Mouse (Mus musculus): Measurements from ENCODE around the gene Gm19426. TPM values are rescaled to one million over a fixed set of nuclear protein-coding genes. Genes with fewer than 3 reads are reported as not detected.
"Not testable (repeated sequence)": the region's sequence is repeated elsewhere in the genome, so short reads cannot be mapped to it uniquely, and the experiment has no call there.

The Gm19426 gene
- total RNA-seq, 2 experiments from 2014 or later: not detected

GRCm38 (mm10) chr2:84757026-84757682, 13.7 kb upstream of the Gm19426 start:
- ATAC-seq (replicated peaks; ENCODE audit: low FRiP score, poor library complexity, severe bottlenecking): no peak

- ATAC-seq (replicated peaks; ENCODE audit: low FRiP score, poor library complexity, severe bottlenecking): no peak
Measured at GRCm38 (mm10) chr2:84756245-84756644, 12.8 kb upstream of the Gm19426 start.

GRCm38 (mm10) chr2:84750115-84750514, 6.7 kb upstream of the Gm19426 start:
- no peak for ATAC-seq (replicated peaks; ENCODE audit: low FRiP score, poor library complexity, severe bottlenecking)

- ATAC-seq (replicated peaks; ENCODE audit: low FRiP score, poor library complexity, severe bottlenecking): no peak
Measured at GRCm38 (mm10) chr2:84744126-84744525, 671 bp upstream of the Gm19426 start.

- no peak for ATAC-seq (replicated peaks; ENCODE audit: low FRiP score, poor library complexity, severe bottlenecking)
Measured at GRCm38 (mm10) chr2:84742451-84743283, 788 bp downstream of the Gm19426 start.

GRCm38 (mm10) chr2:84741841-84742450, 1.5 kb downstream of the Gm19426 start:
- no peak for ATAC-seq (replicated peaks; ENCODE audit: low FRiP score, poor library complexity, severe bottlenecking)

GRCm38 (mm10) chr2:84740608-84741333, 2.7 kb downstream of the Gm19426 start:
- ATAC-seq (replicated peaks; ENCODE audit: low FRiP score, poor library complexity, severe bottlenecking): no peak

GRCm38 (mm10) chr2:84738271-84738911, 5.1 kb downstream of the Gm19426 start:
- no peak for ATAC-seq (replicated peaks; ENCODE audit: low FRiP score, poor library complexity, severe bottlenecking)

GRCm38 (mm10) chr2:84737451-84737925, 6.0 kb downstream of the Gm19426 start:
- no peak for ATAC-seq (replicated peaks; ENCODE audit: low FRiP score, poor library complexity, severe bottlenecking)

- ATAC-seq (replicated peaks; ENCODE audit: low FRiP score, poor library complexity, severe bottlenecking): peak; percentile 21; the same call in 1 of the 2 replicates
Measured at GRCm38 (mm10) chr2:84736312-84737161, 6.9 kb downstream of the Gm19426 start.

GRCm38 (mm10) chr2:84735346-84735920, 8.0 kb downstream of the Gm19426 start:
- ATAC-seq (replicated peaks; ENCODE audit: low FRiP score, poor library complexity, severe bottlenecking): peak; percentile 76

- peak; percentile 26 for ATAC-seq (replicated peaks; ENCODE audit: low FRiP score, poor library complexity, severe bottlenecking)
Measured at GRCm38 (mm10) chr2:84734919-84735318, 8.5 kb downstream of the Gm19426 start.

- ATAC-seq (replicated peaks; ENCODE audit: low FRiP score, poor library complexity, severe bottlenecking): no peak
Measured at GRCm38 (mm10) chr2:84734351-84734864, 9.0 kb downstream of the Gm19426 start.

- peak; percentile 45 for ATAC-seq (replicated peaks; ENCODE audit: low FRiP score, poor library complexity, severe bottlenecking)
Measured at GRCm38 (mm10) chr2:84733579-84734300, 9.7 kb downstream of the Gm19426 start, which contains the start of gene Ypel4. Gene Ypel4, plus strand, starts transcription at chr2:84734058.

- ATAC-seq (replicated peaks; ENCODE audit: low FRiP score, poor library complexity, severe bottlenecking): no peak
Measured at GRCm38 (mm10) chr2:84732394-84732793, 11.1 kb downstream of the Gm19426 start.

GRCm38 (mm10) chr2:84731206-84731605, 12.2 kb downstream of the Gm19426 start:
- ATAC-seq (replicated peaks; ENCODE audit: low FRiP score, poor library complexity, severe bottlenecking): no peak

GRCm38 (mm10) chr2:84728191-84728590, 15.3 kb downstream of the Gm19426 start:
- ATAC-seq (replicated peaks; ENCODE audit: low FRiP score, poor library complexity, severe bottlenecking): not testable (repeated sequence)

Data from erythroid progenitor cell, adult 5-6 weeks (primary cell).